Mouse (Mus musculus): Measurements from ENCODE around the gene Mvb12b.
A peak's percentile ranks its signal among the peaks of the same experiment; 100 is the strongest.

Gene Mvb12b

DNA sequence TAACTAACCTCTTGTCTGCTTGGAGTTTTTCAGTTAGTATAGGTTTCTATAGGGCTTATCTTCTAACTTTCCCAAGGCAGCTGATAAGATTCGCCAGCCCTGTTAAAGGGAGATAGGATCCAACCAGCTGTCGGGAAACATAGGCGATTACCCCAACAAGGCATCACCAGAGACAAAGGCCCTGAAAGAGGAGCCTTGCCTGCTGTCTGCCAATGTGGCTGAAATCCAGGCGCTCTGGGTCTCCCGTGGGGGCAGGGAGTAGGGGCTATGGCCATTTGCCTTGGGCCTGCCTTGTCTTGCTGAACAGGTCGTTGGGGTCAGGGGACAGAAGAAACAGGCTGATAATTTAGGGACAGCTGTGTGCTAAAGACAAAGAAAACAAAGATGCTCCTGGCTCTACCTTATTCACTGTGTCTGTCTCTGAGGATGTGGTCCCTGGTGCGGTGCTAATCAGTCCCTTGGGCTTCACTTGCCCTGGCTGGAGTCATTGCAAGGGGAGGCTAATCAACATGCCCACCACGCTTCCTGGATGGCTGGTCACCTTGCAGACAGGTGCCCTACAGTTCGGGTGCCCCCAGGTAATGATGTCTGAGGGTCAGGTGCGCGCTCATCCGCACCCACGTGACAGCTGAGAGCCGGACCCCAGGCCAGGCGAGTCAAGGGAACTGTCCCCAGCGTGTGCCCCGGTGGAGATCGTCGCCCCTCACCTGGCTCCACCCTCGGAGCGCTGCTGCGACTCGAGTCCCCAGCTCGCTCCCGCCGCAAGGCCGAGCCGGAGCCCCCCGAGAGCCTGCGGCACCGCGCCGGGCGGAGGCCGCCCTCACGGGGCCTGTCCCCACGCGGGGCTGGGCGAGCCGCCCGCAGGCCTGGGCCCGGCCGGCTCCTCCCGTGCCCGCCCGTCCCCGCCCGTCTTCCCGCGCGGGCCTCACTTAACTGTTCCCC, 1.1 kb downstream of the Mvb12b start:
- DNase-seq (ENCODE audit: low read depth in 2 of 2, low spot score in 2 of 2) = peak; percentile 24 to 29

DNA sequence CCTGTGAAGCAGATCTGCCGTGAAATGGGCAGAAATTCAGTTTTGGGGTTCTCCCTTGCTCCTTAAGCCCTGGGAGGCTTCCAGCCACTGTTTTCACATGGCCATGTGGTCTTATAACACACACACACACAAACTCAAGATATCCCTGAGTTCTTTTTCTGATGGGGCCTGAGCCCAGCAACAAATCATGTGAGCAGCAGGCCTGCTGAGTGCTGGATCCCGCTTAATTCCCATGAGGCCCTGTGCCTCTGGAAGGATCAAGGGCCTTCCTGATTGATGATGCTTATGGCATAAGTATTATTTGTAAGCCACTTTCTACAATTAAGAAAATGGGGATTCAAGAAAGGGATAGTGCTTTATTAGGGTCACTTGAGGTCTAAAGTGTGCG, 2.5 kb downstream of the Mvb12b start:
- DNase-seq (ENCODE audit: low read depth in 2 of 2, low spot score in 2 of 2) = no peak

- no peak for DNase-seq (ENCODE audit: low read depth in 2 of 2, low spot score in 2 of 2)
Measured at GRCm38 (mm10) chr2:33884623-33885263, 3.0 kb downstream of the Mvb12b start.

DNA sequence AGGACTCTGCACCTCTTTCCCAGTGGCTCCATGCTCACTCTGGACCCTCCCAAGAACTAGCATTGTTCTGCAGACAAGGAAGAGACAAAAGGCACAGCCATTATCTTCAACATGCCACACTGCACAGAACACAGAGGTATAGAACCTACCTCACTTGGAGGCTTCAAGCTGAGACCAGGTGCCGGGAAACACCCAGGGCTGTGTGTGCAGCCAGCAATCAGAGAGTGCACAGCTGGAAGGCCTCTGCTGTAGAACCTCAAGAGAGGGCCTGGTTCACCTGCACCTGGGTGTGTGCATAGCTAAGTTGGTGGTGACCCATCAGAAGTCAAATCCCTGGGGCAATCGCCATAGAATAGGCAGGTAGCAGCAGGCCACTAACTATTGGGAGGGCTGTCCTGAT, 8.5 kb downstream of the Mvb12b start:
- no peak for DNase-seq (ENCODE audit: low read depth in 2 of 2, low spot score in 2 of 2)

DNA sequence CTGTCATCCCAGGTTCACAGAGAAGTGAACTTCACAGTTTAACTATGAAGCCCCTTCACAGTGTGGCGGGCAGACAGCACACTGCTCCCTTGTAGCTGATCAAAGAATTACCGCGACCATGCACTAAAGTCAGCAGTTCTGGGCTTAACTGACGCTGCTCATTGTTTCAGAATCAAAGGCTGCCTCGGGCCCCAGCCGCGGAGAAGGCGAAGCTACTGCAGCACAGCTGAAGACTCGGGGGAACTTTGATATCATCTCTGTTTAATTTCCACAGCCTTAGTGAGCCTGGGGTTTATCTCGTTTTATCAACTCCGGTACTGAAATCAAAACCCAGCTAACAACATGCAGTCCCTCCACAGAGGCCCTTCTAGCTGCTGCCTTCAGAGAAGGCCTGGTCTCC, 9.3 kb downstream of the Mvb12b start:
- no peak for DNase-seq (ENCODE audit: low read depth in 2 of 2, low spot score in 2 of 2)

- DNase-seq (ENCODE audit: low read depth in 2 of 2, low spot score in 2 of 2) = no peak
Measured at GRCm38 (mm10) chr2:33877663-33878360, 9.9 kb downstream of the Mvb12b start.

GRCm38 (mm10) chr2:33876529-33877290, 11.0 kb downstream of the Mvb12b start:
- DNase-seq (ENCODE audit: low read depth in 2 of 2, low spot score in 2 of 2) = no peak

DNA sequence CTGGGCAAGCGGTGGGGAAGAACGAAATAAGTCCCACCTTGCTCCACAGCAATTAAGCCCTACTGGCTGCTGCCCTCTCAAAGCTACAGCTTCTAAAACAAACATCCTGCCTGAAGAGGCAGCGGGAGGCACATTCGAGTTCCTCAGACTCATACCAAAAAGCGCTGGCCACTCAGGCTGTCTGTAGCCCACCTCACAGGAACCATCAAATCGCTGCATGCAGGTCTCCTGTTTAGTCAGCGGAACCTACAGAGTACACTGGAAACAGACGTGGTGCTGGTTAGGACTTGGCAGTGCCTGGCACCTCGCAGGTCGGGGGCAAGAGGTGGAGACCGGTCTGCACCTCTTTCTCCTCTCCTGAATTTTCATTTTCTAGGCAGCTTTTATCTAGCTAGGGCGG, 12.2 kb downstream of the Mvb12b start:
- DNase-seq (ENCODE audit: low read depth in 2 of 2, low spot score in 2 of 2) = no peak

DNA sequence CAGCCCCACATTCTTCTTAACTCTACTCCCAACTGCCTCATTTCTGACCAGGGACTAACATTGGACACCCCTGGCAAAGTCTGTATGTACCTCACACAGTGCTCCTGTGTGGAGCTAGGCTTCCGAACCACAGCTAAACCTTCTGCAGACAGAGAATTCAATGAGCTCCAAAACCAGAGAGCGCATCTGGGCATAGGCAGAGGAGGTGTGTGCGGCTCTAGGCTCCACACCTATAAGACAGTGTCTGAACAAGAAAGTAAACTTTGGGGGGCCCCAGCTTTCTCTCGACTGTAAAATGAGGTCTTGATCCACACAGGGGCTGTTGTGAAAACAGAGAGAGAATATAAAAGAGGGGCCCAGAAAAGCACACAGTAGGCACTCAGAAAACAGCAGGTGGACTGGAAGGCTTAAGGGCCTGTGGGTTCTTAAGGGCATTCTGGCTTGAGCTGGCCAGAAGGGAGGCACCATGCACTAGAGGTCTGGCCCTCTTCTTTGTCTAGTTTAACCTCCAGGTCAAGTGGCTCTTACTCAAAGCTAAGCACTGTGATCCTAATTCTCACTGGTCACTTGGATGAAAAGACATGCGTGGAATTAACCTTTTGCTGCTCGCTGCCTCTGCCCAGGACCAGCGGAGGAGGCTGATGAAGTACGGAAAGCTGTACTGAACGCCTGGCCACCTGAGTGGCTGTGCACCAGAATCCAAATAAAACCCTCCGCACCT, 12.7 kb downstream of the Mvb12b start:
- DNase-seq (ENCODE audit: low read depth in 2 of 2, low spot score in 2 of 2) = no peak

DNA sequence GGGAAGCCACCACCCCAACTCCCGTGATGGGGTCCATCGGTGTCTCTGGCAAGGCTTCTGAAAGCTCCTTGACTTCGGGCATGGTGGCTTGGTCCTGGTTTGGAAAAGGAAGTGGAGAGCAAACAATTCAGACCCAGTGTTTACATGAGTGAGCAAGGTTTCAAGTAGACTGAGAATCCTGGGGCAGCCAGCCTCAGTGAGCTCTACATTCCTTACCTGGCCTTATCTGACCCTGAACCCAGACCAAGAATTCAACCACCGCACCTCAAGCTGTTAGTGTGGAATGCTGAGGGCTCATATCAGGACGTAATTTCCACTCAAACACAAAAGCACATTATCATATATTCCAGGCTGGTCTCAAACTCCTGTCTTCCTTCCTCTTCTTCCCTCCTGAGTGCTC, 13.4 kb downstream of the Mvb12b start:
- no peak for DNase-seq (ENCODE audit: low read depth in 2 of 2, low spot score in 2 of 2)

DNA sequence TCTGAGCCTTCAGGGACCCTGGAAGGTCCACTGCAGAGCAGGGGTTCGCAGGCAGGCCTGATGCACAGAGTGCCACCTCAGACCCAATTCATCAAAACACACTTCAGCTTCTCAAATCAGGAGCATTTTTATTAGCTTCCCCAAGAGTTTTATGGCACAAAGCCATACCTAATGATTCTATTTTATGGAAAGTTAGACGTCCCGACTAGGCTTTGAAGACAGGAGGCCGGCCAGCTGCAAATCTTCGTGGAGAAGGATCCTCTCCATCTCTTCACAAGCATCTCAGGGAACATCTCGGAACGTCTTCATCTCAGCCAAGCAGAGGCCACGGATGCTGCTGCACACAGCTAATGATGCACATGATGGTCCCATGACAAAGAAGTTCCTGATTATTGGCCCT, 14.2 kb downstream of the Mvb12b start:
- no peak for DNase-seq (ENCODE audit: low read depth in 2 of 2, low spot score in 2 of 2)

DNA sequence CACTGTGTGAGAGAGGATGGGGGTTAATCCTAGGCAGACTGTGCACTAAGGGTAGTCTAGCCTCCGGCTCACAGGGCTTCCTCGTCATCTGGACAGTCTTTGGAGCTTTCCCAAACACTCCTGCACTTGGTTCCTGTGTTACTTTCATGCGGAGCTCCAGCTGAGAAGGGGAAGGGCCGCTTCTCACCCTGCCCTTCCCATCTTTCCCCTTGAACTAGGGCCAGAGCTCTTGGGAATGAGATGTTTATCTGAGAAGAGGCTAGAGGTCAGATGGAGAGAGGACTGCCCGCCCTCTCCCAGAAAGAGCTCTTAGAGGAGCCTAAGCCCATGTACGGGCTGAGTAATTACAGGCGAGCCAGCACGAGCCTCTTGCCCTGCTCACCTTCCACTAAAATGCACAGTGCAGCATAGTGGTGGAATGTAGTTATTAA, 14.9 kb downstream of the Mvb12b start:
- no peak for DNase-seq (ENCODE audit: low read depth in 2 of 2, low spot score in 2 of 2)

DNA sequence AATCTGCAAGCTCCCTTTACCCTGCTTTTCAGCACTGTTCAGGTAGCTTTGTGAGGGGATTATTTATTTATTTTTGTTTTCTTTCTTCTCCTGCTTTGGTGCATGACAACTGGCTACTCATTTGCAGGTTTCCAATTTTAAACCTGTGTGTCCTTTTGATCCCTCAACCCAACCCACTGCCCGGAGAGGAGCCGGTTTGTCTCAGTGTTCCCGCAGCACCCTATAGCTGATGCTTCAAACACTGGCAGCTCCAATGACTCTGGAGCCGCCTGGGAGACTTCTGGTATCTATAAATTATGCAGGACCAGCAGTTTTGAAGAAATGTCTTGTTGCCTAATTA, 16.6 kb downstream of the Mvb12b start:
- no peak for DNase-seq (ENCODE audit: low read depth in 2 of 2, low spot score in 2 of 2)

- DNase-seq (ENCODE audit: low read depth in 2 of 2, low spot score in 2 of 2) = no peak
Measured at GRCm38 (mm10) chr2:33870369-33871180, 17.2 kb downstream of the Mvb12b start.

- DNase-seq (ENCODE audit: low read depth in 2 of 2, low spot score in 2 of 2) = no peak
Measured at GRCm38 (mm10) chr2:33869689-33870343, 17.9 kb downstream of the Mvb12b start.

DNA sequence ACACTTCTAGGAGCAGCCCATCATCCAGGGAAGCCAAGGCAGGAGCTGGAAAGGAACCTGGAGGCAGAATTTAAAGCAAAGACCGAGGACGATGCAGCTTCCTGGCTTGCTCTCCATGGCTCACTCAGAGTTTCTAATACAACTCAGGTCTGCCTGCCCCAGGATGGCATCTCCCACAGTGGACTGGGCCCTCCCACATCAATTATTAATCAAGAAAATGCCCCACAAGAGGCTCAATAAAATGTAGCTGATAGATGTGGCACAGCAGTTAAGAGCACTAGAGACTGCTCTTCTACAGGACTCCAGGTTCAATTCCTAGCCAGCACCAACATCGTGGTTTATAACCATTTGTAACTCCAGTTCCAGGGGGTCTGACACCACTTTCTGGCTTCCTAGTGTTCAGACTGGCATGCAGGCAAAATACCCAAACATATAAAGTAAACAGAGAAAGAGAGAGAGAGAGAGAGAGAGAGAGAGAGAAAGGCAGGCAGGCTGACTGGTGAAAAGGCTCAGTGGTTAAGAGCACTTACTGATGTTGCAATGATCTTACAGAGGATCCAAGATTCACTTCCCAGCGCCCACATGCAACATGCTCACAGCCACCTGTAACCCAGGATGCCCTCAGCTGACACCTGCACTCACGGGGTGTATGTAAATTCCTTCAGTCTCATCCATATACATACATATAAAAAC, 18.6 kb downstream of the Mvb12b start:
- DNase-seq (ENCODE audit: low read depth in 2 of 2, low spot score in 2 of 2) = no peak

DNA sequence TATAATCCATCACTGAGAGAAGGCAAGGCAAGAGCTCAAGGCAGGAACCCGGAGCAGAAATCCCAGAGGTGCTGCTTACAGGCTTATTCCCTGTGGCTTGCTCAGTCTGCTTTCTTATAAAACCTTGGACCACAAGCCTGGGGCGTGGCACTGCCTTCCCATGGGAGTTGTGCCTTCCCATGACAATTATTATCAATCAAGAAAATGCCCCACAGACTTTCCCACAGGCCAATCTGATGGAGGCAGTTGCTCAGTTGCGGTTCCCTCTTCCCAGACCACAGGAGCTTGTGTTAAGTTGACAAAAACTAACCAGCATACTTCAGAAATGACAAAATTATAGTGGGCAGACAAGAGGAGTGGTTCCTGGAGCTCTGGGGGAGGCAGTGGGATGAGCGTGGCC, 19.4 kb downstream of the Mvb12b start:
- DNase-seq (ENCODE audit: low read depth in 2 of 2, low spot score in 2 of 2) = no peak

- DNase-seq (ENCODE audit: low read depth in 2 of 2, low spot score in 2 of 2) = no peak
Measured at GRCm38 (mm10) chr2:33856746-33857145, 31.0 kb downstream of the Mvb12b start.
